Mouse (Mus musculus) stomach, postnatal 0 days (tissue): Measurements from ENCODE around the gene Dmrta1. TPM values are rescaled to one million over a fixed set of nuclear protein-coding genes. Genes with fewer than 3 reads are reported as not detected.
"Not testable (repeated sequence)": the region's sequence is repeated elsewhere in the genome, so short reads cannot be mapped to it uniquely, and the experiment has no call there.

Source experiments
- ATAC-seq: fragments of 200-750 bp; cut with Nextera tagmentation; 2 replicates; pipeline ENCODE4 v1.8.0; 2017; ENCODE audit not compliant: low FRiP score, low TSS enrichment
- DNase-seq: peaks from one replicate; pipeline ENCODE4 v3.0.0-alpha.2; 2016; ENCODE audit warnings: low spot score
- H3K27ac ChIP-seq: fragments of 300-500 bp; sonication (generic); replicated peaks from 2 replicates; pipeline ENCODE4 v1.5.1; 2014; ENCODE audit warnings: mild to moderate bottlenecking, control low read depth
- H3K27me3 ChIP-seq: fragments of 300-500 bp; sonication (generic); 2 replicates; pipeline ENCODE4 v1.6.1; 2014; ENCODE audit warnings: low read length; ENCODE audit not compliant: control insufficient read depth, insufficient read depth
- H3K36me3 ChIP-seq: fragments of 300-500 bp; sonication (generic); 2 replicates; pipeline ENCODE4 v1.6.1; 2014; ENCODE audit warnings: low read length, mixed read lengths; ENCODE audit not compliant: control insufficient read depth, insufficient read depth
- H3K4me1 ChIP-seq: fragments of 300-500 bp; sonication (generic); replicated peaks from 2 replicates; pipeline ENCODE4 v1.6.1; 2014; ENCODE audit warnings: antibody characterized with exemption; ENCODE audit not compliant: control insufficient read depth, insufficient read depth
- H3K4me2 ChIP-seq: fragments of 300-500 bp; sonication (generic); replicated peaks from 2 replicates; pipeline ENCODE4 v1.6.1; 2014; ENCODE audit warnings: low read depth, mild to moderate bottlenecking, control low read depth, moderate library complexity
- H3K4me3 ChIP-seq: fragments of 300-500 bp; sonication (generic); 2 replicates; pipeline ENCODE4 v1.5.1; 2014; ENCODE audit warnings: low read depth, low read length, control low read depth
- H3K9ac ChIP-seq: fragments of 300-500 bp; sonication (generic); 2 replicates; pipeline ENCODE4 v1.6.1; 2014; ENCODE audit warnings: mild to moderate bottlenecking, low read length, control low read depth, mixed read lengths
- H3K9me3 ChIP-seq: fragments of 300-500 bp; sonication (generic); 2 replicates; pipeline ENCODE4 v1.6.1; 2016; ENCODE audit warnings: low read length; ENCODE audit not compliant: control insufficient read depth
- CTCF ChIP-seq: IDR thresholded peaks from 2 replicates; pipeline ENCODE4 v1.5.1; 2016; ENCODE audit warnings: antibody characterized with exemption, low read depth, mild to moderate bottlenecking, moderate library complexity
- EP300 ChIP-seq: optimal IDR thresholded peaks from 2 replicates; pipeline ENCODE3; 2016; ENCODE audit warnings: antibody characterized with exemption
- WGBS: fragments of 180-500 bp; shearing (Covaris S2); extraction: QIAGEN DNeasy Blood & Tissue Kit; methylation state at CpG from one replicate; pipeline ENCODE4 v1.1.7; 2014; 5-methylcytosine and 5-hydroxymethylcytosine counted together
- polyA plus RNA-seq: library from polyadenylated mRNA; unstranded; fragments of >200 nt; fragmentation: Nextera tagmentation; extraction: Ambion mirVana; gene quantifications from 2 replicates; pipeline ENCODE4 v1.2.1, GENCODE M21; 2015

Dmrta1 gene
- polyA plus RNA-seq, 1 experiment from 2014 or later = 0.08 TPM

- H3K27me3 ChIP-seq = no peaks in the 10 kb centered on the region
- H3K4me2 ChIP-seq = no peak overlapping the region
- 65% methylated on average over 5 of the region's 5 CpGs for WGBS
- no peak overlapping the region for H3K27ac ChIP-seq
- no peaks in the 10 kb centered on the region for H3K9me3 ChIP-seq
- H3K4me3 ChIP-seq = no peak overlapping the region
- TF ChIP-seq EP300 (no peak), CTCF (peak; percentile 38; the same call in 1 of the 2 replicates)
- DNase-seq = no peak
- no peak overlapping the region for H3K9ac ChIP-seq
- no peak for ATAC-seq
- no peaks in the 10 kb centered on the region for H3K4me1 ChIP-seq
- no peaks in the 10 kb centered on the region for H3K36me3 ChIP-seq
Observed at GRCm38 (mm10) chr4:89695589-89695988, 16.4 kb downstream of the Dmrta1 start.

DNA sequence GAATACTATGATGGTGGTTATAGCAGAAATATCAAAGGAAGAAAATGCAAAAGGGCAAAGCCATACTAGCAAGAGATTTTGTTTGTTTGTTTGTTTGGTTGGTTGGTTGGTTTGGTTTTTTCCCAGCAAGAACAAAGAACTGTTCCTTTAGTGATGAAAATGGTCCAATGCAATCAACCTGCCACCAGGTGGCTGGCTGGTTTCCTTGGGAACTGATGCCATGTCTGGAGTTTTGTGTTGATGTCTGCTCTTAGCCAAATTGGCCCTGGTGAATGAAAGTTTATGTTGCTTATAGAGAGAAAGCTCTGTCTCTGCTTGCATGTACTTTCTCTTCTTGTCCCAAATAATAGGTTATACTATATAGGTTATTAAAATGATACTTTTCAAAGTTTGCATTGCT is 18.7 kb downstream of the Dmrta1 start:
- Histone ChIP-seq H3K9me3 (no peaks in the 10 kb centered on the region), H3K36me3 (no peaks in the 10 kb centered on the region)
- no peak for ATAC-seq

DNA sequence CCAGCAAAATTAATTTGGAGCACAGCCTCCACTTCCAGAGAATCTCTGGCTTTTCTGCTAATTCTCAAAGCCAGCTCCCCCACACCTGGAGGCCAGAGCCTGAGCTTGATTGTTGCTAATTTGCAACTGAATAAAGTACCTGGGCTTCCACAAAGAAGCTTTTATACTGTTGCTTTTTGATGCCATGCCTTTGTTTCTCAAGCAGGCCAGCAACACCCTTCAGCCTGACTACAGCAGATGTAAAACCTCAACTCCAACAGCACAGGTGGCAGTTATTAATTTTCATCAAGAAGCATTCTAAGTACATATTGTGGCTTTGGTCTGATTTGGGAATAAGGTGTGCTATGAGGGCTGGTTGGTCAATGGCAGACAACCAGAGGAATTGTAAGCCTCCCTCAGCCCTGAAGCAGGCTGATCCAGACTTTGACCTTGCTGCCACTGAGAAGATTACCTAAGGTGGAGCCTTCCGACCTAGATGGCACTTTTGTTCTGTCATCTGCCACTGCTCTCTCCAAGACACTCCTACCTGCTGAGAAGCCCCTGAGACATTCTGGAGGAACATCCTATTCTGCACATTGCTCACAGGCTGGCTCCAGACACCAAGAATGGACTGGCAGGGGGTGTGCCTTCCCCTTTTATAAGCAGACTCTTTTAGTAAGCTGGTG is 44.4 kb downstream of the Dmrta1 start:
- H3K4me3 ChIP-seq, DNase-seq, H3K4me2 ChIP-seq, ATAC-seq, H3K36me3 ChIP-seq, H3K9me3 ChIP-seq, H3K27ac ChIP-seq, H3K27me3 ChIP-seq, H3K9ac ChIP-seq, H3K4me1 ChIP-seq: not testable (repeated sequence)
- 78% methylated on average over 1 of the region's 1 CpGs for WGBS

More for the DNA sequence above, 18.7 kb downstream of the Dmrta1 start:
- Histone ChIP-seq H3K9ac (no peak overlapping the region), H3K4me3 (no peak overlapping the region), H3K4me2 (no peak overlapping the region), H3K4me1 (no peaks in the 10 kb centered on the region), H3K27ac (no peak overlapping the region), H3K27me3 (no peaks in the 10 kb centered on the region)
- no peak for DNase-seq
- TF ChIP-seq EP300 (no peak), CTCF (no peak)
